Mouse (Mus musculus) embryonic fibroblast, embryonic 13.5 days (primary cell): ENCODE measurements around the gene Nom1.

Experiments
- CTCF ChIP-seq: IDR thresholded peaks from 2 replicates; pipeline ENCODE4 v1.5.1; 2011; ENCODE audit warnings: mild to moderate bottlenecking, control low read depth, low read length, moderate library complexity, borderline replicate concordance; ENCODE audit not compliant: insufficient read depth
- POLR2A ChIP-seq: IDR thresholded peaks from 2 replicates; pipeline ENCODE4 v1.6.1; 2011; ENCODE audit warnings: low read depth, mild to moderate bottlenecking, control low read depth, low read length, moderate library complexity

DNA sequence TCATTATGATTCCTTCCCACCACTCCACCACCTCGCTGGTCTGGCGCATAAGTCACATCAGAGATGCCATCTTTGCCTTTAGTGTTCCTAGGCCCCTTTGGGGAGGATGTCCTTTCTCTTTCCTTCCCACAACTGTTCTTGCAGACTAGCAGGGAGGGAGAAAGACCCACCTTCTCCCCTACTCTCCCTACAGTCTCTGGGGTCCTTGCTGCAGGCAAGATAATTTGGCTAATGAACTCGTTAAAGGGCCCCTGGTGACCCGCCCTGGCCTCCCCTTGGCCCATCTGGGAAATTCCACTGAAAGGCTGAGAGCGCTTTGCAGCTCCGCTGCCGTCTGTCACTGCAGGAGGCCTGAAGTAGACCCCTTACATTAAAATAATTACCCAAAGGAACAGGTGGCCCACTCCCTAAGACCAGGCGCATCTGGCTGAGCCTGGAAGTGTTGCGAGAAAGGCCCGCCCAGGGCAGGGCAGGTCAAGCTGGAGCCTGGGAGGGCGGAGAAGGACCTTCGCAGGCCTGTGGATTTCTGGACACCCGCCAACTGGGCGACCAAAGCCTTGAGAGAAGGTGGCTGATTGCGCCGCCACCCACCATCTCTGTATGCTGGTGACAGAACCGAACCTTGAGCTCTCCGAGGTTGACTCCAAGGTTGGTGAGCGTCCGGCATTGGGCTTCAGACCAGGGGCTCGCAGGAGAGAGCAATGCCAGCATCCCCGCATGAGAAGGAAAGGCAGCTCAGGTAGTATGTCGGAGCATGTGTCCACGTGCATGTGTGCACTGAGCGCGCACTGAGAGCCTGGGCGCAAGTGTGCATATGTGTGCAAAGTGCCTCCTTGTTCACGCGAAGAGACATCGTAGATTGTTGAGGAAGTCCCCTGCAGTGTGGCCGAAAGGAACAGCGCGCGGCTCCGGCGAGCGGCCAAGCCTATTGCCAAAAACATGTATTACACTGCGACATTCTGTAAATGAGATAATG lies 50.8 kb downstream of the Nom1 start:
- TF ChIP-seq CTCF = no peak
- TF ChIP-seq POLR2A = no peak
